Mouse (Mus musculus) c-Kit-positive CD71-positive TER-119-negative erythroid progenitor cells, embryonic 14.5 days (primary cell): ENCODE data around the gene Acoxl.

Experiments
- DNase-seq: peaks from one replicate; pipeline ENCODE4 v3.0.0-alpha.2; 2013; ENCODE audit warnings: low read depth

Gene Acoxl

GRCm38 (mm10) chr2:127838576-127838975, at the start of gene Acoxl:
Acoxl (plus strand) TSS chr2:127838876.
- no peak for DNase-seq

GRCm38 (mm10) chr2:127789138-127789537, 49.5 kb upstream of the Acoxl start:
- DNase-seq, result no peak

GRCm38 (mm10) chr2:127789651-127790270, 48.9 kb upstream of the Acoxl start:
- no peak for DNase-seq

DNA sequence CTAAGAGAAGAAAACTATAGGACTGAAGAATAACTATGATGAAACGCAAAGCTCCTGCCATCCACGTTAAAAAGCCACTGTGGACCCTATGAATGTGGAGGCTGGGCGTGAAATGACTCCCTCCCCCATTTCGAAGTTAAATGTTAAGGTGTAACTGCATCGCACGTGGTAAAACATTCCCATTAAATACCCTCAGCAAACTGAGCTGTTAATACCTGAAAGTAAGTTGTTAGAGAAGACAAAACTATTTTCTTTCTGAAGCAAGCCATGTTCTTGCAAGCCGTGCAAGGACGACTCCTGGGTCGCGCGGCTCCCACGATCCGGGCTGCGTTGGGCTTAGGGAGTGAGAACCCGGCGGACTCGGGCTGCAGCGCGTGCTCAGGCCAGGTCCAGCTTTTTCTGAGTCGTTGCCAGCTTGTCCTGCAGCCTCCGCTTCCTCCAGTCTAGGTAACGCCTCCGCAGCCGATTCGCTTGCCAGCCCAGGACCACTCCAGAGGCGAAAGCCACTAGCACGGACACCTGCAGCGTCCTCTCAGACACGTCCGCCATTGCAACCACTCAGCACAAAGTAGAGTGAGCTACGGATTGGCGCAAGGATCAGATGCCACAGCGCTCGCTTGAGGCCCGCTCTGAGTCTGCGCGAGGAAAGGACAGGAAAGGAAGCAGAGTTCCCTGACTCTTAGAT, 46.6 kb upstream of the Acoxl start, which contains the start of gene Mtln:
Mtln (minus strand) TSS at position 570 of the 685 bp plus-strand sequence.
- peak; percentile 86 for DNase-seq

DNA sequence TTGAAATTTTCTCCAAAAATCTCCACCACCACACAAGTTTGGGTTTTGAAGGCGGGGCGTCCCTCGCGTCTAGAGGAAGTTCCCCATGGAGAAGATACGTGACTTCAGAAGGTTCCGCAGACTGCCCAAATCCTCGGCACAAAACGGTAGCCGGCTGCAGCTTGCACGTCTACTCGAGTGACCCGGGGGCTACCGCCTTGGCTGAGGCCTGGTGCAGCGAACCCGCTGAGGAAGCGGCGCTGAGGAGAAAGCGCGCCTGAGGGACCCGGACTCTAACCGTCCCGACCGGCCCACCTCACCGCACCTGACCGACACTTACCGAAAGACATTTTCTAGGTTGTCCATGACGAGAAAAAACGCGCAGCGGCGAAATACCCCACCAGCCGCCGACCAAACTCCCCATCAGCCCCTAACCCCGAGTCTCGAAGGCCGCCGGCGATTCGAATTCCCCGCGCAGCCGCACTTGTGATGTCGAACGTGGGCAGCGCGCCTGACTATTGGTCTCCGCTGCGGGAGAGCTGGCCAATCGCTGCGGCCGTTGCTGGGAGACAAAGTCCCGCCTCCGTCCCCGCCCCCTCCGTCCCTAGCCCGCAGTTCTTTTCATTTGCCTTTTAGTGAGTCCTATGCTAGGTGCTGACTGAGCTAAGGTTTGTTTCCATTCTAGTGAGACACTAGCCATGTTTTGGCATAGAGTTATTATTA, 7.1 kb upstream of the Acoxl start, which contains the start of gene Bub1:
Bub1 (minus strand) TSS at position 465 of the 702 bp plus-strand sequence.
- DNase-seq, result peak; percentile 80

GRCm38 (mm10) chr2:127832103-127832832, 6.4 kb upstream of the Acoxl start:
- DNase-seq, result no peak

- DNase-seq, result peak; percentile 68
Measured at GRCm38 (mm10) chr2:127832833-127833190, 5.9 kb upstream of the Acoxl start.

DNA sequence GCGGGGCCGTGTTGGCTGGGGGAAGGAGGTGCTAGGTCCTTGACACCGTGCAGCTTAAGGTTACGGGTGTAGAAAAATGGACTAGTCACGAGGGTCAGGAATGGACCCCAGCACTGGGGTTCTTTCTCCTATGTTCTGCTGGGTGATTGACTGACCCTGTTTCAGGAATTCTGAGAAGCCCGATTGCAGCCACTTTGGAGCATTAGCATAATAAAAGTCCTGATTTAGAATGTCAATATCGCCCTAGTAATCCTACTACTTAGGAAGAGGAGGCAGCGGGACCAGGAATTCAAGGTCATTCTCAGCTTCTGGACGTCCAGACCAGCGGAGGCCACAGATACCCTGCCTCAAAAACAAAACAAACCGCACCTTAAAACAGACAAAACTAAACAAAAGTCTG, 749 bp downstream of the Acoxl start:
- DNase-seq, result no peak

- DNase-seq, result no peak
Measured at GRCm38 (mm10) chr2:127841402-127841801, 2.7 kb downstream of the Acoxl start.

GRCm38 (mm10) chr2:127842421-127842820, 3.7 kb downstream of the Acoxl start:
- DNase-seq, result no peak

DNA sequence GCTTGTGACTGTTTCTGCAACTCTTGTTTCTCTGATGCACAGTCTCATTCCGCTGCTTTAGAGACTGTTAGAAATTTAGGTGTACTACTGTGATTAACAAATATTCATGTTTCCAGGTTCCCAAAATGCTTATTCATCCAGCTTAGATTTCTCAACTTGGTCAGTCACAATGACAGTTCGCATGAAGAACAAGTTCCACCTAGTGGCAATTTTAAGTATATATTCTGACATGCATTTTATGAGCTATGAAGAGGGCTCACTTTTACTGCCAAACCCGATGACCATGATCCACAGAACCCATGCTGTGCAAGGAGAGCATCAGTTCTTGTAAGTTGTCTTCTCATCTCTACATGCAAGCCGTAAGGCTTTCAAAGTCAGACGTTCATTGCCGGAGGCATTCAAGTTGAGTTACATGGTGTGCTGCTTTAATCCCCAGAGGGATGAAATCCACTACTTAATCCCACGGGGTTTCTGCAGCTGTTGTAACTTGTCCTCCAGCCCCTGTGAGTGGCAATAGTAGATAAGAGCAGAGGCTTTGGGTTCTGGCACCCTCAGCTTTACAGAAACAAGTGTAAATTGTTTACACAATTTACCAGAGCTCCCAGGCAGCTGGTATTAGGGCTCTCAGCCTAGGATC, 6.8 kb downstream of the Acoxl start:
- DNase-seq, result no peak

- no peak for DNase-seq
Measured at GRCm38 (mm10) chr2:127846008-127846407, 7.3 kb downstream of the Acoxl start.

GRCm38 (mm10) chr2:127846571-127846970, 7.9 kb downstream of the Acoxl start:
- DNase-seq, result no peak

- no peak for DNase-seq
Measured at GRCm38 (mm10) chr2:127850371-127850770, 11.7 kb downstream of the Acoxl start.

DNA sequence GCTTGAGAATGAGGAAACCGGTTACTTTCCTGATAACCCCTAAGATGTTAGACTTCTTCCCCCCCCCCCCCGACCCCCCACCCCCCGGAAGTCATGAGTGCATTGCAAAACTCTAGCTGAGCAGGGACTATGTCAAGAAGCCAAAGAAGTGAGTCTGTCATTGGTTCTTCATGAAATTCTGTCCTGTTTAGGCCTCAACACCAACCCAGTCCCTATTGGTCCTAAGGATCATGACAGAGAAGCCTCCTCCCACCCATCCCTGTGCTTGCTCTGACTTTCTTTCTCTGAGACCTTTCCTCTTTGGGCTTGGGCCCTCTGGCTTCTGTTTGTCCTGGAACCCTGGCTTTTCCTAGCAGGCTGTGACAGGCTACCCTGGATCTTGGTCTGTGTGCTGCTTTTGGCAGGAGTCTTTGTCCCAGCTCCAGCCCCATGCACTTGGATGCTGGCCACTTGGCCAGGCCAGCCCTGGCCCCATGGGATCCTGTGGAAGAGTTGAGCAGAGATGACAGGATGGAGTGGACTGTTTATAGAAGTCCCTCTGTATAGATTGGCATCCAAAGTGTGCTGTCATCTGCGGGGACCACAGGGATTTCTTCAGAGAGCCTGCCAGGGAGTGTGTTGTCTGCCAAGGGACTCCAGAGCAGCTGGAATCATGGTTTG, 15.8 kb downstream of the Acoxl start:
- no peak for DNase-seq

DNA sequence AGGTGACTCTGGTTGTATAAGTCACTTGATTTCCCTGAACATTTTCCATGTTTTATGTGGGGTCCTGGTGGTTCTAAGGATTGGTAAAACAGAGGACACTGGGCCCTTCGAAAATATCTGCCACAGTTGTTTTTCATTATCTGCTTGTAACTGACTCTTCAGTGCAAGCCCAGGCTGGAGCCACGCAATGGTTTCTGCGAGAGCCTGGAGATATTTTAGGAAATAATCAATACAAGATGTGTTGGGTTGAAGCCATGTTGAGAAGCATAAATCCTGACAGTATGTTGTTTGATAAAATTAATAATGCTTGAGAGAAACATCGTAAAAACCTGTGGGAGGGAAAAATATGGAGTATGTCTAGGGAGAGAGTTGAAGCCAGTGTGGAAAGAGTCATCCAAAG, 25.7 kb downstream of the Acoxl start:
- no peak for DNase-seq

- no peak for DNase-seq
Measured at GRCm38 (mm10) chr2:127881063-127881462, 42.4 kb downstream of the Acoxl start.

DNA sequence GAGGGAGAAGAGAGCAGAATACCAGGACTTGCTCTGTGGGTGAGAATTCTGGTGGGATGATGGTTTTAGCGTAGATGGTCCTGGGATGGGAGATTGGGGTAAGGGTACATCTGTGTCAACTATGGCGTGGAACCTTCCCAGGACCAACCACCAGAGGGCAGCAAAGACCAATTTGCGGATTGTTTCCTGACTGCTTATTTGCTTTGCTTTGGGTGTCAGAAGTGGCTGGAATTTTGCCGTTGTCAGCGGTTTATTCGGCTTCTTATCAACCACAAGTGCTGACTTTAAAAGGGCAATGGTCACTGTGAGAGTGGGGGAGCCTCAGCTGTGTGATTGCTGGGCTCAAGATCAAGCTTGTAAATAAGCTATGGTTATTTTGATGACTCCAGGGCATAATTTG, 50.8 kb downstream of the Acoxl start:
- peak; percentile 55 for DNase-seq

GRCm38 (mm10) chr2:127889979-127890378, 51.3 kb downstream of the Acoxl start:
- no peak for DNase-seq

DNA sequence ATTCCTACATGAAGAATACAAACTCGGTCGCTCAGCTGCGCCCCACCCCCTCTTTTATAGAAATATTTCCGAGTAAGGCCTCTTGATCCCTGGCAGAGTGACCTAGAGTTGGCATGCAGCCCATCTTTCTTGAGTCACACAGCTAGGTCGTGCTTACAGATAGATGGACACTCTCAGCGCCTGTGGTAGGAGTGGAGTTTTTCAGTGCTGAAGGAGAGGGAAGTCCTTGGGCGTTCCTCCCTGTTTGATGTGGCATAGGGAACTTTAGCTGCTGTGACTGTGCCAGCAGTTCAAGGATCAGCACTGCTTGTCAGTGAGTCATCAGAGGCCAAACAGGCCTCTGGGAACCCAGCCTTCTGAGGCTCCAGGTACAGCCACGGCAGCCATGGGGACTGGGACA, 51.9 kb downstream of the Acoxl start:
- no peak for DNase-seq

DNA sequence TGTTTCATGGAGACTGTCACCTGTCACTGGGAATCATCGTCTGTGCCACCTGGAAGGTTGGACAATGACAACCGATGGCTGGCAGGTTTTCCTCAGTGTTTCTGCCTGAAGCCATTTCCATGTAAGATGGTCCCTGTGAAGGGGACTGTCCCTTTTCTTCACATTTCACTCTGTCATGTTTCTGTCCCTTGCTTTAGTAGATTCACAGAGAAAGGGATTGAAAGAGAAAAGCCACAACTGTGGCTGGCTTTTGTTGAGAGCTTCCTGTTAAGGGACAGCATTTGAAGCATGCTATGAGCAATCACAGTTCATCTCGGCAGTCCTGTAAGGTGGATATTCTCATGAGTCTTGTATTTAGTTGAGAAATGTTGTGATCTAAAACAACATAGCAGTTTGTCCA, 52.4 kb downstream of the Acoxl start:
- no peak for DNase-seq
